Mouse (Mus musculus) mouse embryonic stem cell (cell line): Measurements from ENCODE around the gene Copg1.
"Not testable (repeated sequence)": the region's sequence is repeated elsewhere in the genome, so short reads cannot be mapped to it uniquely, and the experiment has no call there.

Source experiments
- in situ Hi-C, 2 experiments: fragments of 300-500 bp; cut with MboI; formaldehyde crosslinking; loops; 1 replicate in 1 of 2; 3 replicates in 1 of 2; pipeline ENCODE4 v1.14.3; 2019 to 2020; ENCODE audit warnings: low sequenced_read_pairs in 2 of 2, low pct_unique_long_range_greater_than_20kb in 1 of 2, mixed read lengths in 1 of 2; ENCODE audit not compliant: unreplicated experiment in 1 of 2

Gene Copg1

GRCm38 (mm10) chr6:87923624-87924023 lies 36.0 kb downstream of the Copg1 start:
- in situ Hi-C loops = loop anchor here in 1 of 2 experiments (25.0 kb wide), 1 partner anchor 164 kb away; the partner anchor contains the start of gene Rpn1

GRCm38 (mm10) chr6:87935037-87935436 lies 47.4 kb downstream of the Copg1 start:
- in situ Hi-C loops = no loop called here

- in situ Hi-C loops = no loop called here
These were observed 49.7 kb downstream of the Copg1 start for GRCm38 (mm10) chr6:87937178-87937788.

- in situ Hi-C loops = no loop called here
These were observed 51.3 kb downstream of the Copg1 start for GRCm38 (mm10) chr6:87938941-87939340.

GRCm38 (mm10) chr6:87942179-87942578 lies 54.6 kb downstream of the Copg1 start:
- in situ Hi-C loops = no loop called here

GRCm38 (mm10) chr6:87962457-87962856 lies 74.8 kb downstream of the Copg1 start:
- in situ Hi-C loops = not testable (repeated sequence)
